Mouse (Mus musculus) erythroblast, embryonic 14.5 days (primary cell): ENCODE measurements around the gene Gys2.

ENCODE experiments used
- GATA1 ChIP-seq: IDR thresholded peaks from 2 replicates; pipeline ENCODE4 v1.6.1; 2012; ENCODE audit warnings: low read length, inconsistent platforms, mixed read lengths
- TAL1 ChIP-seq: IDR thresholded peaks from 3 replicates; pipeline ENCODE4 v1.6.1; 2012; ENCODE audit warnings: low read length, inconsistent platforms, mixed read lengths

- TF ChIP-seq GATA1 = no peak
- TF ChIP-seq TAL1 = no peak
Observed at GRCm38 (mm10) chr6:142411140-142411539, 61.8 kb downstream of the Gys2 start.
